Mouse (Mus musculus) G1E (cell line): Measurements from ENCODE around the gene Pcbp3. TPM values are rescaled to one million over a fixed set of nuclear protein-coding genes. Genes with fewer than 3 reads are reported as not detected.
"Not testable (repeated sequence)": the region's sequence is repeated elsewhere in the genome, so short reads cannot be mapped to it uniquely, and the experiment has no call there.

Source experiments
- ATAC-seq: 2 replicates; pipeline ENCODE4 v1.8.0; 2016; ENCODE audit warnings: mild to moderate bottlenecking; ENCODE audit not compliant: insufficient number of reproducible peaks, poor library complexity, low FRiP score, severe bottlenecking; ENCODE audit errors: extremely low read depth
- DNase-seq: peaks from one replicate; pipeline ENCODE4 v3.0.0; 2012; ENCODE audit warnings: low spot score
- H3K27me3 ChIP-seq: 2 replicates; pipeline ENCODE4 v1.6.1; 2012; ENCODE audit warnings: mild to moderate bottlenecking, low read length, inconsistent platforms; ENCODE audit not compliant: insufficient read depth
- H3K36me3 ChIP-seq: replicated peaks from 2 replicates; pipeline ENCODE3; 2012; ENCODE audit warnings: mild to moderate bottlenecking, inconsistent platforms
- H3K4me1 ChIP-seq: 2 replicates; pipeline ENCODE4 v1.6.1; 2012; ENCODE audit warnings: low read depth, low read length, inconsistent platforms, mixed read lengths; ENCODE audit not compliant: insufficient read depth
- H3K4me3 ChIP-seq: 2 replicates; pipeline ENCODE4 v1.5.1; 2012; ENCODE audit warnings: low read depth, mild to moderate bottlenecking, inconsistent platforms, low read length, moderate library complexity, mixed read lengths
- H3K9me3 ChIP-seq: replicated peaks from 2 replicates; pipeline ENCODE4 v1.6.1; 2012; ENCODE audit warnings: inconsistent platforms
- CTCF ChIP-seq: IDR thresholded peaks from 2 replicates; pipeline ENCODE4 v1.5.1; 2012; ENCODE audit warnings: low read depth, low read length, inconsistent platforms, mixed read lengths
- GATA1 ChIP-seq: IDR thresholded peaks from 2 replicates; pipeline ENCODE4 v1.6.1; 2012; ENCODE audit warnings: borderline replicate concordance, low read length, inconsistent platforms, mixed read lengths
- GATA2 ChIP-seq: IDR thresholded peaks from 2 replicates; pipeline ENCODE4 v1.6.1; 2012; ENCODE audit warnings: low read depth, low read length, inconsistent platforms, borderline replicate concordance
- POLR2AphosphoS5 ChIP-seq: IDR thresholded peaks from 2 replicates; pipeline ENCODE4 v1.6.1; 2012; ENCODE audit warnings: low read depth, low read length, inconsistent platforms; ENCODE audit not compliant: insufficient replicate concordance
- TAL1 ChIP-seq: conservative IDR thresholded peaks from 2 replicates; pipeline ENCODE4 v1.6.1; 2012; ENCODE audit warnings: low read depth, low read length, inconsistent platforms, mixed read lengths
- polyA plus RNA-seq: library from polyadenylated mRNA; stranded (reverse); fragments of >175 nt; gene quantifications from 2 replicates; pipeline ENCODE4 v1.2.3, GENCODE M21; 2012
- total RNA-seq, 2 experiments: library from RNA; stranded (forward) in 1 of 2; stranded (reverse) in 1 of 2; fragments of 200-1000 nt in 1 of 2; fragments of >200 nt in 1 of 2; fragmentation: Nextera tagmentation in 1 of 2; gene quantifications; 2 replicates each; pipeline ENCODE4 v1.2.3; 2014 to 2017

Gene Pcbp3
- total and polyA plus RNA-seq, 3 experiments: not detected

DNA sequence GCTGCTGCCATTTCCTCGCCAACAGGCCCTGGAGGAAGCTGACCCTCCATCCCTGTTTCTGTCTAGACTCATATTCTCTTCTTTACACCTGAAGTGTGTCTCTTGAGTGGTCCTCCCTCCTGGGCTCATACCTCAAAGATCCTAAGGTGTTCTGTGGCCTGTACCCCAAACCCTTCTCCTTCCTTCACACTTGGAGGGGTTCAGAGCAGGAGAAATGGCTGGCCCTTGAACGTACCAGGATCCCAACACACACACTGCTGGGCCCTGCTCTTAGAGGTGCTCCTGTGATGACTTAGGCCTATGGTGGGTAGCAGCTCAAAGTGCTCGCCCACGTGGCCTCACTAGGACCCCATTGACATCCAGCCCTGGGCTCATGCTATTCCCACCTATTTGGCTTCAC lies 196.8 kb downstream of the Pcbp3 start:
- peaks cover 4% of the 10 kb centered on the region; the same call in 1 of the 2 replicates for H3K27me3 ChIP-seq
- DNase-seq: no peak
- no peaks in the 10 kb centered on the region for H3K4me1 ChIP-seq
- H3K4me3 ChIP-seq: no peak overlapping the region
- no peaks in the 10 kb centered on the region for H3K9me3 ChIP-seq
- no peaks in the 10 kb centered on the region for H3K36me3 ChIP-seq
- no peak for ATAC-seq
- TF ChIP-seq GATA1 (no peak), TAL1 (no peak), GATA2 (no peak), POLR2AphosphoS5 (no peak)

GRCm38 (mm10) chr10:76763016-76763415 lies 198.7 kb downstream of the Pcbp3 start:
- no peak for TF ChIP-seq GATA2
- no peak for TF ChIP-seq GATA1
- no peak for TF ChIP-seq TAL1
- TF ChIP-seq CTCF: no peak
- no peak for TF ChIP-seq POLR2AphosphoS5
- Histone ChIP-seq H3K27me3 (peaks cover 4% of the 10 kb centered on the region; the same call in 1 of the 2 replicates), H3K4me1 (no peaks in the 10 kb centered on the region), H3K36me3 (no peaks in the 10 kb centered on the region), H3K9me3 (no peaks in the 10 kb centered on the region), H3K4me3 (no peak overlapping the region)
- DNase-seq (no peak), ATAC-seq (no peak)

DNA sequence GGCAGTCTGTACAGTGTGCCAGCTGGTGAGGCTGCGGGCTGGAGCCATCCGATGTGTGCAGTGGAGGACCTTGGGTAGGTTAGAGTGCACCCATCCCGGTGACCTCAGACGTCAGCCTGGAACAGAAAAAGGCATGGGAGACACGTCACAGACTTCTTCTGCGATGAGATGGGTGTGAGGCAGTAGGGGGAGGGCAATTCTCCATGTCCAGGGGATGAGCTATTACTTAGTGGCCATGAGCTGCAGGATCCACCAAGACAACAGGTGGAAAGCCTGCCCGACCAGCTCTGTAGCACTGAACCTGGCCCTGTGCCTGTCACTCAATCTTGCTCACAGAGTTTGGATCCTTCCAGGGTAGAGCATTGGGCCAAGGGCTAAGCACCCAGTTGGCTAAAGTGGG lies 199.3 kb downstream of the Pcbp3 start:
- ATAC-seq (no peak), DNase-seq (no peak)
- Histone ChIP-seq H3K27me3 (peaks cover 4% of the 10 kb centered on the region; the same call in 1 of the 2 replicates), H3K36me3 (no peaks in the 10 kb centered on the region), H3K4me3 (no peak overlapping the region), H3K4me1 (no peaks in the 10 kb centered on the region), H3K9me3 (no peaks in the 10 kb centered on the region)
- TF ChIP-seq GATA2: no peak
- TF ChIP-seq TAL1: no peak
- no peak for TF ChIP-seq GATA1
- TF ChIP-seq POLR2AphosphoS5: no peak
- no peak for TF ChIP-seq CTCF

DNA sequence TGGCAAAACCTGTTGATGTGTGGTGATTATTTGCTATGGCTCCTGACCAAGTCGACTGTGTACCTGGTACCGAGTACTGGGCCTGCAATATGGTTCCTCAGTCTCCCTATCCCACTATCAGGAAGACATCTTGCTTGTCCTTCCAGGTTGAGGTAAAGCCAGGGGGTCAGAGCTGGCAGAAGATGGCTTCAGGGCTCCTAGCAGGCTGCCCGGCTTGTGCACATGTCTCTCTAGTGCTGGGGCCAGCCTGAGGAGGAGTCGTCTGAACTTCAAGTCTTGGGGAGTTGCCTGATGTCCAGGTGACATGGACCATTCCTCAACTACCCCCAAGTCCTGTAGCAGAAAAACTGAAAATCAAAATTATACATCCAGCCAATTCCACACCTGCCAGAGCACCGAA lies 201.8 kb downstream of the Pcbp3 start:
- ATAC-seq: no peak
- Histone ChIP-seq H3K4me3 (no peak overlapping the region), H3K9me3 (no peaks in the 10 kb centered on the region), H3K27me3 (peaks cover 6% of the 10 kb centered on the region; the same call in 1 of the 2 replicates), H3K4me1 (no peaks in the 10 kb centered on the region), H3K36me3 (no peaks in the 10 kb centered on the region)
- no peak for DNase-seq
- TF ChIP-seq CTCF (no peak), GATA1 (no peak), GATA2 (no peak), TAL1 (no peak), POLR2AphosphoS5 (no peak)

DNA sequence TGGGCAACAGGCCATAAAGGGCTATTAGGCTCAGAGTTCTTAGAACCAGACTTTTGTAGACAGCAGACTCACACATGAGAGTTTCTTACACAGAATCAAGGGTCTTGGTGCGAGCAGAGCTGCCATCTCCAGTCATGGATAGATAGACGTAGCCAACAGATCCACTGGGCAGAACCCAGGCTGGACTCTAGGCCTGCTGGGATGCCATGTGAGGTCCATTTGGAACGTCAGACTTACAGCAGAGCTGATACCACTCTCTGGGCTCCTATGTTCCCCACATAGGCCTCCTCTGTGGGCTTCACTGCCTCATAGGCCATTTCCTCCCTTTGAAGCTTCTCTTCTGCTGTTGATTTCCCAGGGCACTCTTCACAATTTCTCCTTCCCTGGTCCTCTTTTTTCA lies 208.0 kb downstream of the Pcbp3 start:
- no peak for ATAC-seq
- Histone ChIP-seq H3K27me3 (0 out of 2 replicates have a peak, but pooled peaks cover 2% of the 10 kb centered on the region), H3K4me1 (no peaks in the 10 kb centered on the region), H3K9me3 (no peaks in the 10 kb centered on the region), H3K4me3 (no peak overlapping the region), H3K36me3 (no peaks in the 10 kb centered on the region)
- no peak for DNase-seq
- TF ChIP-seq POLR2AphosphoS5 (no peak), CTCF (no peak), GATA2 (no peak), GATA1 (no peak), TAL1 (no peak)

GRCm38 (mm10) chr10:76744267-76744666 lies 217.4 kb downstream of the Pcbp3 start:
- H3K27me3 ChIP-seq, H3K4me1 ChIP-seq, ATAC-seq, H3K36me3 ChIP-seq, H3K9me3 ChIP-seq, DNase-seq, H3K4me3 ChIP-seq: not testable (repeated sequence)

DNA sequence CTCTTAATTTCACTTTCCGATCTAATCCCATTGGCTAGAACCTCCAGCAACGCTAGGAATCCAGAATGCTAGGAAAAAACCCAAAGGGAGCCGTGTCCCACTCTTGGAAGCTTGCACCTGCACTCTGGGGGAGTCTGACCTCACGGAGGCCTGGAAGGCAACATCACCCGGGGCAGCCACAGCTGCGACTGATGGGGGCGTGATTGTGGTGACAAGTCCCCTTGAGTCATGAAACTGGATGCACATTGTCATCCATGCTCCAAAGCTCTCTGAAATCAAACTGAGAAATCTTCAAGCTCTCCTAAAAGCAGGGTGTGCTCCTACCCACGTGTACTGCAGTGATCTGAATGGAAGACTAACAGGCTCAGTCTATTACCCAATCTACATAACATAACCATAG lies 224.9 kb downstream of the Pcbp3 start:
- no peak for DNase-seq
- TF ChIP-seq TAL1 (no peak), POLR2AphosphoS5 (no peak), CTCF (no peak), GATA2 (no peak), GATA1 (no peak)
- no peak overlapping the region for H3K4me3 ChIP-seq
- no peaks in the 10 kb centered on the region for H3K9me3 ChIP-seq
- no peak for ATAC-seq
- peaks cover 4% of the 10 kb centered on the region; the same call in 1 of the 2 replicates for H3K27me3 ChIP-seq
- no peaks in the 10 kb centered on the region for H3K36me3 ChIP-seq
- no peaks in the 10 kb centered on the region for H3K4me1 ChIP-seq

GRCm38 (mm10) chr10:76734979-76735378 lies 226.7 kb downstream of the Pcbp3 start:
- DNase-seq (peak; percentile 55), ATAC-seq (no peak)
- Histone ChIP-seq H3K4me1 (no peaks in the 10 kb centered on the region), H3K4me3 (no peak overlapping the region), H3K36me3 (no peaks in the 10 kb centered on the region), H3K9me3 (no peaks in the 10 kb centered on the region), H3K27me3 (peaks cover 4% of the 10 kb centered on the region; the same call in 1 of the 2 replicates)
- TF ChIP-seq GATA1 (no peak), CTCF (peak; percentile 65)
